Mouse (Mus musculus): Measurements from ENCODE around the gene Fos.
"Not testable (repeated sequence)": the region's sequence is repeated elsewhere in the genome, so short reads cannot be mapped to it uniquely, and the experiment has no call there.

Fos gene

DNA sequence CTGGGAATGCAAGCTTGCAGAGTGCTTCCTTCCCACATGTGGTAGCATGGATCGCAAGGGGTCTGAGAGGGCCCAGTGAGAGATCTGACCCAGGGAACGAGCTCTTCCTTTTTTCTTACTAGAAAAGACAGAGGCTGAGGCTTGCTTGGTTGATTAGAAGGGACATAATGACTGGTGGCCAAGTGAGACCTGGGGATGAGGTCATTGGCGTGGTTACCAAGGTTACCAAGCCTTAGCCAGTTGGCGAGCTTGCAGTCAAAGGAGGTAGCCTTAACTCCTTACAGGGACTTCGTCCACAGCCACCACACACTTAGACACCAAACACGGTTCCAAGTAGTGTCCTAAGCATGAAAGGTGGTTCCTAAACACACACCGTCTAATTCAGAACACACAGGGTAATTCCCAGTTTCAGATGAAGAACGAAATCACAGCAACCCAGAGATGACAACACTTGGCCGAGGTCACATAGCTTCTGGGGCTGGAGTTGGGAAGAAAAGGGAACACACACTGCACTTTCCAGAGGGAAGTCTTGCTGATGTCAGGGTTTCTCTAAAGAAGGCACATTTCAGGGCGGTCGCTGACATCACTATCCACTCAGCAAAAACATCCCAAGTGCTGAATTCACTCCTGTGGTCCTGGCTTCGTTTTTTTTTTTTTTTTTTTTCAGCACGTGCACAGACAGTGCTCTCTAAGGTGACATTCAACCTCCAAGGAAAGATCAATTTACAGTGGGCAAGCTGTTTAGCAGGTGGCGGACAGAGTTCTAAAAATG lies 49.9 kb downstream of the Fos start:
- DNase-seq (ENCODE audit: low read depth) = peak; percentile 29

GRCm38 (mm10) chr12:85524193-85524858 lies 50.6 kb downstream of the Fos start:
- DNase-seq (ENCODE audit: low read depth) = no peak

DNA sequence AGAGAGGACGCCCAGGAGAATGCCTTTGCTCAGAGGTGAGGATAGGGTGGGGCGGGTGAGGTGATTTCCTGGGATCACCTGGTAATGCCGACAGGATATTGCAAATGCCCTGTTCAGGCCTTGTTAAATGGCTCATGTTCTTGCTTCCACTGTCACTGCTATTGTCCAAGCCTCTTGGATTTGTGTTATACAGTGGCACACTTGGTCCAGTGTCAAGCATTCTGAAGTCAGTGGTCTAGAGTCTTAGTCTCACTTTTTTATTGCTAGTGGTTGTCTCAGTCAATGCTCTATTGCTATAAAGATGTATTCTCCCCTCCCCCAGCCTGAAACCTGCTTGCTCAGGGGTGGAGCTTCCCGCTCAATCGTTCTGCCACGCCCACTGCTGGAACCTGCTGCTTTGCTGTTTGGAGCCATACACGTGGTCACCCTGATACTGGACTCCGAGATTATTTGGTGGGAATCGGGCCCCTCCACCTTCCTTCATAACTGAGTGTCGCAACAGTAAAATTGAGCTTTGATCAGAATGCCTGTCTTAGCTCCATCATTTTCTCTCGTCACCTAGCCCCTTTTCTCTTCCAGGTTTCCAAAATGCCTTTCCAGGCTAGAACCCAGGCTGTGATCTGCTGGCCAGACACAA lies 51.3 kb downstream of the Fos start:
- DNase-seq (ENCODE audit: low read depth) = not testable (repeated sequence)
